Mouse (Mus musculus) liver, adult 2 months (tissue): ENCODE results near the gene Mcoln3.

Experiments
- CTCF ChIP-seq: fragments of 200-500 bp; IDR thresholded peaks from 2 replicates; pipeline ENCODE4 v1.5.1; 2011; ENCODE audit warnings: low read depth, low read length, control low read depth
- POLR2A ChIP-seq: fragments of 200-500 bp; IDR thresholded peaks from 2 replicates; pipeline ENCODE4 v1.6.1; 2011; ENCODE audit warnings: low read length, control low read depth; ENCODE audit not compliant: insufficient read depth; ENCODE audit errors: extremely low read depth

DNA sequence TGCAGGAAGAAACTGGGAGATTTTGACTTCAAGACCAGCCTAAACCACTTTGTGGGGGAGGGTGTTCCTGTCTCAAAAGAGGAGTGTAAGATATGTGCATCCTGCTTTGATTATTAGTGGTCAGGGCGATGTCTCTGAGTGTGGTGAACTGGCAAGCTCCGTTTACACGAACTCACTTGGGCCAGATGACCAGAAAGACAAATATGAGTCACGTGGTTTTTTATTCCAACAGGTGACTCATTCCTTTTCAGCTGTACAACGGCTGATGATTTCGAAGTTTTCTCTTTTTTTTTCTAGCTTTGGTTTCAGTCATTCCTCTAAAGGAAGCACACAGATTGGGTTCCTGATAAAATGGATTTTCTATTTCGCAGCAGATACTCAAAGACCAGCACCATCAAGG lies 60.0 kb downstream of the Mcoln3 start:
- no peak for TF ChIP-seq POLR2A
- no peak for TF ChIP-seq CTCF
